Mouse (Mus musculus): Measurements from ENCODE around the gene Olfr1012.
"Not testable (repeated sequence)": the region's sequence is repeated elsewhere in the genome, so short reads cannot be mapped to it uniquely, and the experiment has no call there.

Gene Olfr1012

GRCm38 (mm10) chr2:85762666-85763065, at the start of gene Olfr1012:
TSS of gene Olfr1012 (minus strand) at chr2:85762766.
- DNase-seq (ENCODE audit: low spot score): no peak

GRCm38 (mm10) chr2:85804501-85804900, 41.9 kb upstream of the Olfr1012 start:
- DNase-seq (ENCODE audit: low spot score): no peak

- DNase-seq (ENCODE audit: low spot score): no peak
These were observed 39.9 kb upstream of the Olfr1012 start, which contains the start of gene Olfr1016 for GRCm38 (mm10) chr2:85802444-85802843. TSS of gene Olfr1016 (minus strand) at chr2:85802544.

- DNase-seq (ENCODE audit: low spot score): no peak
These were observed 29.8 kb upstream of the Olfr1012 start for GRCm38 (mm10) chr2:85792331-85792730.

GRCm38 (mm10) chr2:85781717-85782116, 19.2 kb upstream of the Olfr1012 start, which contains the start of gene Olfr1015:
TSS of gene Olfr1015 (plus strand) at chr2:85782017.
- no peak for DNase-seq (ENCODE audit: low spot score)

- no peak for DNase-seq (ENCODE audit: low spot score)
These were observed 9.8 kb upstream of the Olfr1012 start, which contains the start of gene Olfr1014 for GRCm38 (mm10) chr2:85772413-85772812. TSS of gene Olfr1014 (plus strand) at chr2:85772713.

GRCm38 (mm10) chr2:85766798-85767197, 4.2 kb upstream of the Olfr1012 start, which contains the start of gene Olfr1013:
TSS of gene Olfr1013 (plus strand) at chr2:85767098.
- no peak for DNase-seq (ENCODE audit: low spot score)

GRCm38 (mm10) chr2:85753822-85754221, 8.7 kb downstream of the Olfr1012 start:
- no peak for DNase-seq (ENCODE audit: low spot score)

- peak; percentile 8 for DNase-seq (ENCODE audit: low spot score)
These were observed 36.8 kb downstream of the Olfr1012 start for GRCm38 (mm10) chr2:85725793-85726192.

GRCm38 (mm10) chr2:85715119-85715518, 47.4 kb downstream of the Olfr1012 start, which contains the start of gene Olfr1009:
TSS of gene Olfr1009 (plus strand) at chr2:85715419.
- DNase-seq (ENCODE audit: low spot score): no peak

- DNase-seq (ENCODE audit: low spot score): no peak
These were observed 51.4 kb downstream of the Olfr1012 start for GRCm38 (mm10) chr2:85711159-85711558.

- not testable (repeated sequence) for DNase-seq (ENCODE audit: low spot score)
These were observed 51.9 kb downstream of the Olfr1012 start for GRCm38 (mm10) chr2:85710680-85711079.

Measured in urinary bladder, postnatal 25 days (tissue).